Mouse (Mus musculus): Measurements from ENCODE around the gene Clstn1.
A peak's percentile ranks its signal among the peaks of the same experiment; 100 is the strongest.

Gene Clstn1

DNA sequence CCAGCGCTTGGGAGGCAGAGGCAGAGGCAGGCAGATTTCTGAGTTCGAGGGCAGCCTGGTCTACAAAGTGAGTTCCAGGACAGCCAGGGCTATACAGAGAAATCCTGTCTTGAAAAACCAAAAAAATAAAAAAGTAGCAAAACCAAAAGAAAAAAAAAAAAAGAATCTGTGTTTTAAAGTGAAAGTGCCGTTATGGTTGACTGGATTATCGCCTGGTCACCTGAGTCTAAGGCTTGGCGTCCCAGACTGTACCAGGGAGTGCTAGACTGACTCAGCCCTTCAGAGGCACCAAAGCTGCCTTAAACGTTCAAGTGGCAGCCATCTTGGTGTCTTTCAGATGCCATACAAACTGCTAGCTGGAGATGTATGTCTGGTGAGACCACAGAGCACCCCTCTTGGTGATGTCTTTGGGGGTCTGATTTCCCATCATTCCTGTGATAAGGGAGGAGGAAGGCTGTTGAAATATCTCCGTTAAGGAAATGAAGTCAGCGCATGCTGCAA, 49.7 kb downstream of the Clstn1 start:
- no peak for DNase-seq

DNA sequence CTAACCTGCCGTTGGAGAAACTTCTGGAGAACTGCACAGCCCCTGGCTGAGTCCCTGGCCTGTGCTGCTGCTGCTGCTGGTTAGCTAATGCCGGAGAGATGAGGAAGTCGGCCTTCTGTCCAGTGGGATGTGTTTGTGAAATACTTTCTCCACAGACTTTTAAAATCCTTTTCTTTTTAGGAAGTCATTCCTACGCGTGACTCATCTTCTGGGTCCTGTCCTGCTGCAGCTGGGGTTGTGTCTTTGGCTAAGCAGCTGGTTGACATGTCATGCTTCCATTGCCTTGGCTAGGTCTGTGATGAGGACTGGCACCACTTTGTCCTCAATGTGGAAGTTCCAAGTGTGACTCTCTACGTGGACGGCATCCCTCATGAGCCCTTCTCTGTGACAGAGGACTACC, 51.7 kb downstream of the Clstn1 start:
- DNase-seq = no peak

DNA sequence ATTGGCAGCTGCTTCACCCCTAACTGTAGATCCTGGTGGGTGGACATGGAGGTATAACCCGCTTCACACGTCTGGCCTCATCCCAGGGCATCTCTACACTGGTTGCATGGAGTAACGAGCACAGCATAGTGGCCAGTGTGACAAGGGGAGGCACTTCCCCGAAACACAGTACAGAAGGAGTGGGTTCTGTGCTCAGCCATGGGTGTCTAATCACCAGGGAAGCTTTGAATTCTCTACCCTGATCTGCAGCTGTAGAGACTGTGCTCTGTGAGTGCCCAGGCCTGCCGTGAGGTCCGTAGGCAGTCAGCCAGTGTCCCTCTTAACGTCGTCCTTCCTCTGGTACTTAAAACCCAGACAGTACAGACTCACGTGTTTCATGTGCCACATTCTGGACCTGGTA, 54.6 kb downstream of the Clstn1 start:
- no peak for DNase-seq

DNA sequence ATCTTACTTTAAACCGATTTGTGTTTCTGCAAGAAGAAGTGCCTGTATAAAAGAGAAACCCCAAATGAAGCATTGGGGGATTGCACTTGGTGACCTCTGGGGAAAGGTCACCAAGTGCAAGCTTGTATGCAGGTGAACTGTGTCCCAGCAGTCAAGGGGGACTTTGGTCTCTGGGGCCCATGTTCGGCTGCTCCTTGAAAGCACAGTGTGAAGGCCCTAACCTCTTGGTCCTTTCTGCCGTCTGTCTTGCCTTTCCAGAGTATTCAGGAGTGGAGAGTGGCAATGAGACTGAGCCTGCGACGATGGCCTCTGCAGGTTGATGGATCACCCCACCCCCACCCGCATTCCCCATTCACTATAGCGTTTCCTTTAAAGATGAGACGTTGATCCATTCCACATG, 55.1 kb downstream of the Clstn1 start:
- DNase-seq = no peak

DNA sequence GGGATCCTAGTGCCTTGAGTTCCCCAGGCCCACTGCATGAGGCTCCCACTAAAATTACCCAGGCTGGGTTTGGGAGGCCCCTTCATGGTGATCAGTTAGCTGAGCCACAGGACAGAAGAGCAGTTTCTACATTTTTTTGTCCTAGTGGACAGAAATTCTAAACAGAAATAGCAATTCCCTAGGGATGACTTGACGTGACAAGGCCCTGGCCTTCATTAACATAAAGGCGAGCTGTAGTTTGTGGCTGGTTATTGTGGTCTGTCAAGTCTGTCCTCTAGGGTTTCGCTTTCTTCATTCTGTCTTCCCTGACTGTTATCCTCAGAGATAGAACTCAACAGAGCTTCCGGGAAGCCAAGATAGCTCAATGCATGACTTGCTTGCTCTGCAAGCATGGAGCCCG, 55.7 kb downstream of the Clstn1 start:
- DNase-seq = no peak

DNA sequence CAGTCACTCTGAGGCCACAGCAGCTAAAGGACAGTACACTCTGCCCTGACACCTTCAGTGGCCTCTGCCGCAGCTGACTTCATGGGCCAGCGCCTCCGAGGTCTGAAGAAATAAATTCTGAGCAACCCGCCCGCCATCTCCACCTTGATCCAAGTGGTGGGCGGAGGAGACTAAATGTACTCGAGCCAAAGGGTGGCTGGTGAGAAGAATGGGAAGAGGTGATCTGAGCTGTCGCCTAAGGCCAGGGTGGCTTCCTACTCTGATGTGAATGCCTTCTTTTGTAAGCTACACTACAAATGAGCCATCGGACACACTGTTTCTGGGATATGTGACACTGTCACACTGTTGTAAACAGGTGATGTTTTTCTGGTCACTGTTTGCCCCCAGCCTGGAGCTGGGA, 59.5 kb downstream of the Clstn1 start:
- DNase-seq = no peak

DNA sequence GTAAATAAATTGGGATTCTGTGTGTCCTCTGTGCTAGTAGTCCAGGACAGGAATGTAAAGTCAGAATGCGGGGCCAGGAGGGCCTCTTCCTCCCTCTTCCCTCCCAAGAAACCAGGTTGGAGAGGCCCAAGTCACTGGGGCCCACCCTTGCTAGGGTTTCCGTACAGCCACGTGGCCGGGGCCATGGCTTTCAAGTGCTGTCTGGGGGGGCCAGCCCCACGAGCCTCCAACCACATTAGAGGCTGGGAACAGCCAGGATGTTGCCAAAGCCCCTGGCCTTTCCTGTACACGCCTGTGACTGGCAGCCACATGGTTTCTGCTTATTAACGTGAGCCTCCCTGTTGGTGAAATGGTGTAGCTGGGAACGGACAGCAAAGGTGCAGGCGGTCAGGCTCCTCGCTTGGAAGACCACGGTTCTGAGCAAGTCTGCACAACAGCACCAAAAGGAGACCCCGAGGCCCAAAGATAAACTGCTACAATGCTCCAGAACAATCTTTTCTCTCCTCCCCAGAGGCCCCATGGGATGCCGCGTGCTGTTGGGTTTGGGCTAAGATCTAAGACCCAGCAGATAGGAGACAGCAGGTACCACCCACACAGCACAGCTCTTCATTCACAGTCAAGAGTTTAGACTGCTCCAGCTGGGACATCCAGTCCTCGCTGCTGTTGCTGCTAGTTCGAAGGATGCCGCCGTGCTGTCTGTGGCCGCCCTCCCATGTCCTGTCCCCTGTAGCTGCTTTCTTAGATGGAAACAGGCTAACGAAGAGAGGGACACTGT, 62.0 kb downstream of the Clstn1 start:
- DNase-seq = no peak

DNA sequence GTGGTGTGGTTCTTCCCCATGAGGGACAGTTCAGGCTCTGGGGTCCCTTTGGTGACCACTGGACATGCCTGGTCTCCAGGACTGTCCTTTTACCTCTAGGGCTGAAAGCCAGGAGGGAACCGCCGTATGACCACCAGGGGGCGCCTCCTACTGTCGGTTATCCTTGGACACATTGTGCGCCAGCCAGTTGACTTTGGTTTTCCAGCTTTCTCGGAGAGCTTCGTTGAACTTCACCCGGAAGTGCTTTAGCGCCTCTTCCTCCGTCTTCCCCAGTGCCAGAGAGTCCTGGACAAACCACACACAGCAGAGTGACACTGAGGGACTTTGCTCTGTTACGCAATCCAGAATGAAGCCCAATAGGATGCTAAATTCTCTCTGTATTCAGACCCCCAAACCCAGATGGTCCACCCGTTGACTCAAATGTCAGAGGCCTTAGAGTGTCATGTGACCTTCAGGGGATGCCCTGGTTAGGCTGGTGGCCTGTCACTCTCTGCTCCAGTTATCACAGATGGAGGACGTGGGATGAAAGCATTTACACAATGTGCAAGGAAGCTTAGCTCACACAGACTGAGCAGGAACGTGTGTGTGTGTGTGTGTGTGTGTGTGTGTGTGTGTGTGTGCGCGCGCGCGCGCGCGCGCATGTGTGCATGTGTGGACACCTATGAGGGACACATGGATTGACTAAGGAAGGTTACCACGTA, 64.4 kb downstream of the Clstn1 start:
- DNase-seq = peak; percentile 80 to 89

DNA sequence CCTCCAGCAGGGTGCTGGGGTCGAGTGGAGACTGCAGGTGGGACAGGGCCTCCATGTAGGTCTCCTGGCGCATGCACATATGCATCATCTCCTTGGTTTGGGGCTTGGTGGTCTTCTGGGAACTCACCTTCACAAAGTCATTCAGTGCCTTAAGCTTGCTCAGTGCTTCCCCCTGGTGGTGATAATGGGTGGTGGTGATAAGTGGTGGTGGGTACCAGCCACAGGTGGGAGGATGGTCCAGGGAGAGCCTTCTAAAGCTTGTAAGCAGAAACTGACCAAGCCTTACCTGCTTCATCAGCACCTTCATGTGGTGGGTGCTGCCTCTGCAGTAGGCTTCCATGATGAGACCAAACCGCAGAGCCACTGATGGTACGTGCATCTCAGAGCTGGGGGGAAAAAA, 68.0 kb downstream of the Clstn1 start:
- peak in 1 of 2 experiments; percentile 72 for DNase-seq

DNA sequence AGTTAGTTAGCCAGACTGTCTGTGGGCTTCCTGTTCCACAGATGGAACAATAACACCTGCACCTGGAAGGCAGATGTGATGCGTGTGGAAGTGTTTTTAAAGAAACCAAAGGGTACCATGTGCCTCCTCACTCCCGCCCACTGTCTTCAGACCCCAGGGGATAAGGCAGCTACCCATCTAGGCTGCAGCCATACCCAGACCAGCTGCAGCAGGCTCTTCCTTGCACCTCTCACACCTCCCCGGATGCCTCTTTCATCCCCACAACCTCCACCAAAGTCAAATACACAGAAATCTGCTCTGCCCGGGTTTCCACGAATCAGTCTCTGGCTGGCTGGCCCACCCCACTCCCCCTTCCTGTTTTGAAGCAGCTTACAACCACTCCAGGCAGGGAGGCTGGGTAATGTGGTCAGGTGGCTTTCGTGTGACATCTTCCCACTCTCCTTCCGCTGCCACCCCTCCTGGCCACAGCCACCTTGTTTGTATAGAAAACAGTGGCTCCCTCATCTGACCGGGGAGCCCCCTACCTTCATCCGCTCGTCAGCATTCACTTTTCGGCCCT, 71.7 kb downstream of the Clstn1 start:
- no peak for DNase-seq

DNA sequence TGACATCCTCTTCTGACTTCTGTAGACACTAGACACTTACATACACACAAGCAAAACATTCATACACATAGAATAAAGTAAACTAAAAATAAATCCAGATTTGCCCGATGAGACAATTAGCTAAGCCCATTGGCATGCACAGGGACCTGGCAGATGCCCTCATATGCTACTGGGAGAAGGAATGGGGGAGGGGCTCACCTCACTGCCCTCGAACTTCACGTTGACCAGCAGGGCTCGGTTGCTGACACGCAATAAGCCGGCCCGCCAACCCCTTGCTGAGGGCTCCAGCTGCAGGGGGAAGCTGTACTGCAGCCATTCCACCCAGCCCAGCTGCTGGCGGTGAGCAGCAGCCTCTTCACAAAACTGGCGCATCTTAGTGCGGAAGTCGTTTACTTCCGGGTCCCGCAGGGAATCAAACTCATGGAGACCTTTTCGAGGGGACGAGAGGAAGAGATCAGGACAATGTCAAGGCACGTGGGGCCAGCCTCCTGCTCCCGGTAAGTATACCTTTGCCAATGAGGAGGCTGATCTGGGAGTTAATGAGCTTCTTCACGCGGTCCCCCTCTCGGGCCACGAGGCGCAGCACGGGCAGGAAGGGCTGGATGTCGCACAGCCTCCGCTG, 73.3 kb downstream of the Clstn1 start:
- DNase-seq = peak in 1 of 2 experiments; percentile 21

DNA sequence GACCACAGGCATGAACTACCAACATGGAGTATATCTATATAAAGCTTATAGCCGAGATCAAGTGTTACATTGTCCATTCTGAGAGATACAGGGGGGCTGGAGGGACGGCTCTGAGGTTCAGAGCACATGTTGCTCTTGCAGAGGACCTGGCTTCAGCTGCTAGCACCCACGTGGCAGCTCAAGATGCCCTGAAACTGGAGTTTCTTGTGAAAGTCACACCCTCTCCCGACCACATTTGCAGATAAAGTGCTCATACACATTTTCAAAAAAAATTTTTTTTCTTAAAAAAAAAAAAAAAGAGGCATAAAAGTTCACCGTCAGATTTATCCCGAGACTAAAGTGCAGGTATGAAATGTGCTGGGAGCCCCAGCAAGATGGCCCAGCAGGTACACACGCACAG, 74.3 kb downstream of the Clstn1 start:
- no peak for DNase-seq

DNA sequence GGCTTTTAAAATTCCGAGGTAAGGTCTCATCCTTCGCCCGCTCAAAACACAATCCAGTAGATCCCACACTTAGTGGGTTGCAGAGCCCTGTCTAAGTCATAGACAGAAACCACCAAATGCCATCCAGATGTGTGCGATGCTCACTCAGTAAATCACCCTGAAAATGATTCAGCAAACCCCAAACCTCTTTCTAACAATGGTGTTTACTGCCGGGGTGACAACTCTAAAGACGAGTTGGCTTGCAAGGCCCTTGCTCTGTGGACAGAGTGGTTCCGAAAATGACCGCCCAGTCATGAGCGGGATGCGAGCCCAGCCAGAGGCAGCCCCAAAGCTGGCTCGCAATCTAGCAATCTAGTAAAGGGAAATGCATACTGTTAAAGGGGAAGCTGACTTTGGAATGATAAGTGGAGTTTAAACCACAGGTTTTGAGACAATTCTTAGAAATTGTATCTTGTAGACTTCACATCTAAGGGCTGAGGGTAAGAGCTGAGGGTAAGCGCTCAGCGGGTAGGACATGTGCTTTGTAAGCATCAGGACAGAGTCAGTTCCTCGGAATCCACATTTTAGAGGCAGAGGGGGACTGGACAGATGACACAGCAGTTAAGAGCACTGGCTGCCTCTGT, 75.8 kb downstream of the Clstn1 start:
- DNase-seq = no peak

DNA sequence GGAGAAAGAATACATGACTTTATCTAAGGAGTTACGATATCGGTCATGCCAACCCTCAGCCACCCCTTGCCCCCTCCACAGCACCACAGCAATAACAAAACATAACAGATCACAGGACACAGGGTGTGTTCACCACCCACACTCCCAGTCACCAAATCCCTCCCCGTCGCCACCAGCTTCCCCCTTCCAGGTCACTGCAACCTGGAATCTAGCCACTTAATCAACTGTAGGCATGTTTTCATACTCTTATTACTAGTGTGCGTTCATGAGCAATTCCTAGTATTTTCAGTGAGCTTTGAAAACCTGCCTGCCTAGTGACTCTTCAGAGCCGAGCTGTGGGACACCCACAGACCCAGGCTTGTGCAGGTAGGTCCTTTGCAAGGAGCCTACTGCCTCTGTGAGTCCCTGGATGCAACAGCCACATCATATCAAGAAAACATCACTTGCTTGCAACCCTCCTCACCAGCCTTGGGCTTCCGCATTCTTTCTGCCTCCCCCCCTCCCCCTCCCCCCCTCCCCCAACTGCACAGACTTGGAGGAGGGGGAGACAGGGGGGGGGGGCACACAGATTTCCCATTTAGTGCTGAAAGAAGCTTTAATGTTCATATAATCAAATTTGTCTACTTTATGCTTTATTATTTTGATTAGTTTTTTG, 77.7 kb downstream of the Clstn1 start:
- DNase-seq = no peak

DNA sequence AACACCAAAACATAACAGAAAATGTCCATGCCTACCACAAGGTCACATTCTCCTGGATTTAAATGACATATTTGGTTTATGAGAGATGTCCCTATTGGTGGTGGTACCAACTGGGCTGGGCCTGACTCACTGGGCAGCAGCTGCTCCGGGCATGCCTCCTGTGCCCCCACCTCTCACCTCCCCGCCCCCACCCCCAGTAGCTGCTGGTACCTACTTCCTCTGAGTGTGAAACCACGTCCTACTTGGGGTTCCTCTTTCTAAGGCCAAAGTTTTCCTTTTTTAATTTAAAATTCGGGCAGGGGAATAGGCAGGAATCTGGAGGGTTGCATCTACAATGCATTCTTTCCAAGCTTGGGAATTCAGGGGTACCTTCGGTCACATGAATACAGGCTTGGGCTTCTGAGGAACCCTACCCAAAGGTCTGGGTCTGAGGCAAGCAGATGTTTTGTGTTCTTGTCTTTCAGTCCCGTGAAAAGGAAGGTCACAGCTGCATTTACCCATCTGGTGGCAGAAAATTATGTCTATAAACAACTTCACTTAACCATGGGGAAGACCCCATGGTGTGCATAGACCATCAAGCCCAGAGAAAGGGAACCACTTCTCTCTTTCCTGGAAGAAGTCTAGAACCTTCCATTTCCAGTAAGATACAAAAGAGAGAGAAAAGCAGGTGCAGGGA, 78.9 kb downstream of the Clstn1 start:
- no peak for DNase-seq

DNA sequence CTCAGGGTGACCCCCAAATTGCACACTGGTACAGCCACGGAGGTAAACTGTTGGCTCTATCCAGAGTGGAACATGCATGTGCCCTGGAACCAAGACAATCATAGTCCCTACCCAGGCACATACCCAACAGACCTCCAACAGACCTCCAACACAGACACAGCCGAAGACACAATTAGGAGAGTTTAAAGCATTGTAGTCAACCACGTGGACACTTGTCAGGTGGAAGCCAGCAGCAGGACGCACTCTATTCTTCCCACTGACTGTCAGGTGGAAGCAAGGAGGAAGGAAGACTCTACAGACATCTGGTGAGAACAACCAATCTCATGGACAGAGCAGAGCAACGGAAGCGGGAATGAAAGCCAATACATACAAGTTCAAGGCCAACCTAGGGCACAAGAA, 79.4 kb downstream of the Clstn1 start:
- no peak for DNase-seq

DNA sequence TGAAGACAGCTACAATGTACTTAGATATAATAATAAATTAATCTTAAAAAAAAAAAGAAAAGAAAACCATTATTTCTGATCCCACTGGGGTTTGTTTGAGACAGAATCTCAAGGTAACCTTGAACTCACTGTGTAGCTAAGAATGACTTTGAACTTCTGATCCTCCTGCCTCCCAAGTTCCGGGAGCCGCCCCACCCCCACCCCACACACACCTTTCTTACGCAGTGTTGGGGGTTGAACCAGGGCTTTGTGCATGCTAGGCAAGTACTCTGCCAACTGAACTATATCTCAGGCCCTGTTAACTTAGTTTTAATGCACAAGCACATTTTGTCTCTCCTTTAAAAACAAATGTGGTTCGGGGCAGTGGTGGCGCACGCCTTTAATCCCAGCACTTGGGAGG, 84.9 kb downstream of the Clstn1 start:
- no peak for DNase-seq

DNA sequence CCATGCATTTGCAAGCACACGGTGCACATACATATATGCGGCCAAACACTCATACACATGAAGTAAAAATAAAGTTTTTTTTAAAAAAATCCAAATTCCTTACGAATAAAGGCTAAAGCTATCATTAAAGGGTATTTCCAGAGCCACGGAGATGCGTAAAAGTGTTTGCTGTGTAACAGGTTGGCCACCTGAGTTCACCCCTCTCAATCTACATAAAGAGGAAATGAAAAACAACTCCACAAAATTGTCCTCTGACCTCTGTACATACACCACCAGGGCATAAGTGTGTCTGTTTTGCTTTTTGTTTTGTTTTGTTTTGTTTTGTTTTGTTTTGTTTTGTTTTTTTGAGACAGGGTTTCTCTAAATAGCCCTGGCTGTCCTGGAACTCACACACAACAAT, 86.5 kb downstream of the Clstn1 start:
- no peak for DNase-seq

DNA sequence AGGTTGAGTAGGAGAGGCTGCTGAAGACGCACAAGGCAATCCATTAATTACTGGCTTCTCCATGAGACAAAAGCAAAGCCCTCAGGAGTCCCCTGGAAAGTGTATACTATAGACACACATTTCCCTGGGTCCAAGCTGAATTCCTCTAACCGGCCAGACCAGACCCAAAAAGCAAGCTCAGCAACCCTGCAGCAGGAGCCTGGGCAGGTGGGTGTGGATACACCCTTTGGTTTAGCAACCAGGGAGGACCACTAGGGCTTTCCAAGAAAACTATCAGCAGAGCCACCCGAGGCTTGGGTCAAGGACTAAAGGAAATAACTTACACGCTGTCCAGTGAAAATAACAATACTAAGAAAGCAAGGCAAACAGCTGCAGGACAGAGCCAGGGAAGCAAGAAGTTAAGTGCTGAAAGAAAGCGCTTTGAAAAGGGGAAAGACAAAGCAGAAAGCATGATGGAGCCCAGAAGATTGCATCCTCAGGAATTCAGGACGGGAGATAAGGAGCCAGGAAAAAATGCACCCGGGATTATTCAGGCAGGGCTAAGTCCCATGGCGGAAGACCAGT, 88.6 kb downstream of the Clstn1 start:
- DNase-seq = no peak

DNA sequence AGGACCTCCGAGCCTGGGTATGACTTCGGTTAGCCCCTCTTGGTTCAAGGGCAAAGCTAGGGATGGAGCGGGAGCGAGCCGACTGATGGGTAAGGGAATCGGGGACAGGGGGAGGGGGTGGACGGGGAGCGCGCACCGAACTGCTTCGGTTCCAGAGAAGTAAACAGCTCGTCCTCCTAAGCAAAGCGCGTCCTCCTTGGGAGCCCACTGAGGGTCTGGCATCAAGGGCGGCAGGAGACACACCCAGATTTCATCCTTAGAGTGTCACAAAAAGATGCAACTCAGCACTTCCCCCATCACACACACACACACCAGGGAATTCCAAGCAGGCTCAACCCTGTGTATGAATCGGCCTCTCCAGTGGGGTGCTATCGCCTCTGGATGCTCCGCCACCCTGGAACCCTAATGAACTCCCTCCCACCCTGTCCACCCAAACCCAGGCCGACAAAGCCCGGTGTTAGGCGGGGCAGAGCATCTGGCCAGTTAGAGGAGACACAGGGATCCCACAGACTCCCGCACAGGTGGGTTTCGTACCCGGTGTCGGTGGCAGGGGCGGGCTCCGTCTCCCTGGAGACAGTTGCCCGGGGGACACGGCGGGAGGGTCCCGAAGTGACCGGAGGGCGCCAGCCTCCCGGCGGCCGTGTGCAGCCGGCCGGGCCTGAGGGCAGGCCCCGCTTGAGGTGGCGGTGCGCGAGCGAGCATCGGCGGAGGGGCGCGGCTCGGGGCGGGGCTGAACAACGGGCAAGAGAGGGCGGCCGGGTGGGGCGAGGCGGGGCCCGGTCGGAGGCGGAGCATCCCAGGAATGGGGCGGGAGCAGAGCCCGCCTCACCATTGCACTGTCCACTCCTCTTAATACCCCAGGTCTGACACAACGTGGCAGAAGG, 89.4 kb downstream of the Clstn1 start:
- DNase-seq = peak; percentile 88 to 93

DNA sequence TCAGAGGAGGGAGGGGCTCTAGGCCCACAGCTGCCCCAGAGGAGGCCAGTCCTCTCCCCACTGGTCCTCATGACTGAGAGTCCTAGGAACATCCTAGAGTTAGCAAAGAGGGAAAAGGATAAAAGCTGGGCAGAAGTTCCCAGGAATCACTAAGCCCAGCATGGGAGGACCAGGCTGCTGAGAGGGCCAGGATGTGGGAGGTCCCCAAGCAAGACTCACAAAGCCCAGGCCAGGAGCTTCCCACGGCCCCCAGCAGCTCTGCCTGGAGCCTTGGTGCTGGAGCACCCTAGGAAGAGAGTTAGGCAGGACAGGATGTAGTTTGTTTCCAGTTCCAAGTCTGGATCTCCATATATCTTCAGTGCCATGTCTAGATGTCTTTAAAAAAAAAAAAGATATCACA, 91.7 kb downstream of the Clstn1 start:
- no peak for DNase-seq

Data from cerebellum, postnatal 25 days (tissue).